Mouse (Mus musculus): ENCODE measurements around the gene Mtor. TPM values are rescaled to one million over a fixed set of nuclear protein-coding genes. Genes with fewer than 3 reads are reported as not detected.

Mtor gene
- polyA plus RNA-seq, 1 experiment from 2014 or later: 23.0 TPM

- Histone ChIP-seq H3K4me1 (ENCODE audit: control insufficient read depth, insufficient read depth, low read length) (no peaks in the 10 kb centered on the region), H3K36me3 (ENCODE audit: control insufficient read depth, insufficient read depth, low read length) (peaks cover 14% of the 10 kb centered on the region), H3K27me3 (ENCODE audit: control insufficient read depth, insufficient read depth, low read length) (no peaks in the 10 kb centered on the region), H3K4me3 (ENCODE audit: low read depth, low read length) (no peak overlapping the region), H3K9me3 (ENCODE audit: control insufficient read depth, low read length) (no peaks in the 10 kb centered on the region; the same call in 1 of the 2 replicates), H3K4me2 (ENCODE audit: low read depth, severe bottlenecking) (no peak overlapping the region), H3K9ac (ENCODE audit: low read length) (no peak overlapping the region), H3K27ac (replicated peaks; ENCODE audit: low read depth, low read length) (no peak overlapping the region)
- ATAC-seq (ENCODE audit: insufficient number of reproducible peaks, low FRiP score, low TSS enrichment, low read depth) (no peak), DNase-seq (ENCODE audit: low spot score) (no peak)
- 29% methylated on average over 5 of the region's 5 CpGs for WGBS
Observed at GRCm38 (mm10) chr4:148518235-148518795, 69.9 kb downstream of the Mtor start.

GRCm38 (mm10) chr4:148523538-148523937 is 75.1 kb downstream of the Mtor start:
- Histone ChIP-seq H3K27ac (replicated peaks; ENCODE audit: low read depth, low read length) (no peak overlapping the region), H3K4me2 (ENCODE audit: low read depth, severe bottlenecking) (no peak overlapping the region), H3K4me1 (ENCODE audit: control insufficient read depth, insufficient read depth, low read length) (no peaks in the 10 kb centered on the region), H3K27me3 (ENCODE audit: control insufficient read depth, insufficient read depth, low read length) (no peaks in the 10 kb centered on the region), H3K9ac (ENCODE audit: low read length) (no peak overlapping the region), H3K36me3 (ENCODE audit: control insufficient read depth, insufficient read depth, low read length) (peaks cover 17% of the 10 kb centered on the region), H3K9me3 (ENCODE audit: control insufficient read depth, low read length) (no peaks in the 10 kb centered on the region), H3K4me3 (ENCODE audit: low read depth, low read length) (no peak overlapping the region)
- DNase-seq (ENCODE audit: low spot score) (no peak), ATAC-seq (ENCODE audit: insufficient number of reproducible peaks, low FRiP score, low TSS enrichment, low read depth) (no peak)
- WGBS: 63% methylated on average over 7 of the region's 7 CpGs

- Histone ChIP-seq H3K27me3 (ENCODE audit: control insufficient read depth, insufficient read depth, low read length) (no peaks in the 10 kb centered on the region), H3K4me2 (ENCODE audit: low read depth, severe bottlenecking) (no peak overlapping the region), H3K36me3 (ENCODE audit: control insufficient read depth, insufficient read depth, low read length) (peaks cover 23% of the 10 kb centered on the region), H3K4me1 (ENCODE audit: control insufficient read depth, insufficient read depth, low read length) (no peaks in the 10 kb centered on the region), H3K27ac (replicated peaks; ENCODE audit: low read depth, low read length) (no peak overlapping the region), H3K4me3 (ENCODE audit: low read depth, low read length) (no peak overlapping the region), H3K9me3 (ENCODE audit: control insufficient read depth, low read length) (no peaks in the 10 kb centered on the region), H3K9ac (ENCODE audit: low read length) (no peak overlapping the region)
- no peak for DNase-seq (ENCODE audit: low spot score)
- no peak for ATAC-seq (ENCODE audit: insufficient number of reproducible peaks, low FRiP score, low TSS enrichment, low read depth)
- 89% methylated on average over 10 of the region's 10 CpGs for WGBS
Observed at GRCm38 (mm10) chr4:148527158-148527910, 78.9 kb downstream of the Mtor start.

- WGBS: 92% methylated on average over 5 of the region's 5 CpGs
- Histone ChIP-seq H3K9ac (ENCODE audit: low read length) (no peak overlapping the region), H3K4me2 (ENCODE audit: low read depth, severe bottlenecking) (no peak overlapping the region), H3K9me3 (ENCODE audit: control insufficient read depth, low read length) (no peaks in the 10 kb centered on the region), H3K4me3 (ENCODE audit: low read depth, low read length) (no peak overlapping the region), H3K36me3 (ENCODE audit: control insufficient read depth, insufficient read depth, low read length) (peaks cover 18% of the 10 kb centered on the region), H3K4me1 (ENCODE audit: control insufficient read depth, insufficient read depth, low read length) (no peaks in the 10 kb centered on the region), H3K27ac (replicated peaks; ENCODE audit: low read depth, low read length) (no peak overlapping the region), H3K27me3 (ENCODE audit: control insufficient read depth, insufficient read depth, low read length) (no peaks in the 10 kb centered on the region)
- ATAC-seq (ENCODE audit: insufficient number of reproducible peaks, low FRiP score, low TSS enrichment, low read depth): no peak
- DNase-seq (ENCODE audit: low spot score): no peak
Observed at GRCm38 (mm10) chr4:148530351-148530750, 81.9 kb downstream of the Mtor start.

- Histone ChIP-seq H3K4me3 (ENCODE audit: low read depth, low read length) (no peak overlapping the region), H3K4me1 (ENCODE audit: control insufficient read depth, insufficient read depth, low read length) (no peaks in the 10 kb centered on the region), H3K4me2 (ENCODE audit: low read depth, severe bottlenecking) (no peak overlapping the region), H3K9ac (ENCODE audit: low read length) (no peak overlapping the region), H3K27me3 (ENCODE audit: control insufficient read depth, insufficient read depth, low read length) (no peaks in the 10 kb centered on the region), H3K36me3 (ENCODE audit: control insufficient read depth, insufficient read depth, low read length) (peaks cover 18% of the 10 kb centered on the region), H3K9me3 (ENCODE audit: control insufficient read depth, low read length) (no peaks in the 10 kb centered on the region), H3K27ac (replicated peaks; ENCODE audit: low read depth, low read length) (no peak overlapping the region)
- 92% methylated on average over 6 of the region's 6 CpGs for WGBS
- DNase-seq (ENCODE audit: low spot score) (no peak), ATAC-seq (ENCODE audit: insufficient number of reproducible peaks, low FRiP score, low TSS enrichment, low read depth) (no peak)
Observed at GRCm38 (mm10) chr4:148530778-148531177, 82.4 kb downstream of the Mtor start.

- H3K4me1 ChIP-seq (ENCODE audit: control insufficient read depth, insufficient read depth, low read length): no peaks in the 10 kb centered on the region
- 73% methylated on average over 4 of the region's 4 CpGs for WGBS
- H3K4me3 ChIP-seq (ENCODE audit: low read depth, low read length): no peak overlapping the region
- H3K9ac ChIP-seq (ENCODE audit: low read length): no peak overlapping the region
- H3K27ac ChIP-seq (replicated peaks; ENCODE audit: low read depth, low read length): no peak overlapping the region
- H3K9me3 ChIP-seq (ENCODE audit: control insufficient read depth, low read length): no peaks in the 10 kb centered on the region
- no peak for DNase-seq (ENCODE audit: low spot score)
- peaks cover 18% of the 10 kb centered on the region for H3K36me3 ChIP-seq (ENCODE audit: control insufficient read depth, insufficient read depth, low read length)
- H3K4me2 ChIP-seq (ENCODE audit: low read depth, severe bottlenecking): no peak overlapping the region
- ATAC-seq (ENCODE audit: insufficient number of reproducible peaks, low FRiP score, low TSS enrichment, low read depth): no peak
- no peaks in the 10 kb centered on the region for H3K27me3 ChIP-seq (ENCODE audit: control insufficient read depth, insufficient read depth, low read length)
Observed at GRCm38 (mm10) chr4:148531341-148531740, 82.9 kb downstream of the Mtor start.

- H3K27ac ChIP-seq (replicated peaks; ENCODE audit: low read depth, low read length): no peak overlapping the region
- no peaks in the 10 kb centered on the region for H3K9me3 ChIP-seq (ENCODE audit: control insufficient read depth, low read length)
- no peak overlapping the region for H3K4me3 ChIP-seq (ENCODE audit: low read depth, low read length)
- ATAC-seq (ENCODE audit: insufficient number of reproducible peaks, low FRiP score, low TSS enrichment, low read depth) (no peak), DNase-seq (ENCODE audit: low spot score) (no peak)
- H3K36me3 ChIP-seq (ENCODE audit: control insufficient read depth, insufficient read depth, low read length): peaks cover 23% of the 10 kb centered on the region
- no peaks in the 10 kb centered on the region for H3K4me1 ChIP-seq (ENCODE audit: control insufficient read depth, insufficient read depth, low read length)
- 88% methylated on average over 3 of the region's 3 CpGs for WGBS
- no peak overlapping the region for H3K9ac ChIP-seq (ENCODE audit: low read length)
- no peaks in the 10 kb centered on the region for H3K27me3 ChIP-seq (ENCODE audit: control insufficient read depth, insufficient read depth, low read length)
- no peak overlapping the region for H3K4me2 ChIP-seq (ENCODE audit: low read depth, severe bottlenecking)
Observed at GRCm38 (mm10) chr4:148532516-148532915, 84.1 kb downstream of the Mtor start.

GRCm38 (mm10) chr4:148533613-148534328 is 85.4 kb downstream of the Mtor start:
- no peak overlapping the region for H3K27ac ChIP-seq (replicated peaks; ENCODE audit: low read depth, low read length)
- 93% methylated on average over 12 of the region's 12 CpGs for WGBS

More at GRCm38 (mm10) chr4:148533613-148534328, 85.4 kb downstream of the Mtor start:
- no peak overlapping the region for H3K4me2 ChIP-seq (ENCODE audit: low read depth, severe bottlenecking)
- H3K4me1 ChIP-seq (ENCODE audit: control insufficient read depth, insufficient read depth, low read length): no peaks in the 10 kb centered on the region
- DNase-seq (ENCODE audit: low spot score) (no peak), ATAC-seq (ENCODE audit: insufficient number of reproducible peaks, low FRiP score, low TSS enrichment, low read depth) (no peak)
- peaks cover 23% of the 10 kb centered on the region for H3K36me3 ChIP-seq (ENCODE audit: control insufficient read depth, insufficient read depth, low read length)
- H3K9me3 ChIP-seq (ENCODE audit: control insufficient read depth, low read length): no peaks in the 10 kb centered on the region
- no peaks in the 10 kb centered on the region for H3K27me3 ChIP-seq (ENCODE audit: control insufficient read depth, insufficient read depth, low read length)
- no peak overlapping the region for H3K9ac ChIP-seq (ENCODE audit: low read length)
- H3K4me3 ChIP-seq (ENCODE audit: low read depth, low read length): no peak overlapping the region

Measured in limb, embryonic 11.5 days (tissue).